Mouse (Mus musculus) limb, embryonic 15.5 days (tissue): ENCODE measurements around the gene Klf7. TPM values are rescaled to one million over a fixed set of nuclear protein-coding genes. Genes with fewer than 3 reads are reported as not detected.

Experiments
- ATAC-seq: fragments of 200-750 bp; cut with Nextera tagmentation; 2 replicates; pipeline ENCODE4 v1.8.0; 2017; ENCODE audit warnings: low read depth, moderate TSS enrichment; ENCODE audit not compliant: insufficient number of reproducible peaks, low FRiP score, low TSS enrichment
- H3K27ac ChIP-seq: fragments of 300-500 bp; sonication (generic); 2 replicates; pipeline ENCODE4 v1.5.1; 2015; ENCODE audit warnings: moderate library complexity, mild to moderate bottlenecking, inconsistent platforms
- H3K27me3 ChIP-seq: fragments of 300-500 bp; sonication (generic); 2 replicates; pipeline ENCODE4 v1.6.1; 2015; ENCODE audit warnings: inconsistent platforms
- H3K36me3 ChIP-seq: fragments of 300-500 bp; sonication (generic); 2 replicates; pipeline ENCODE4 v1.6.1; 2015; ENCODE audit warnings: inconsistent platforms
- H3K4me1 ChIP-seq: fragments of 300-500 bp; sonication (generic); 2 replicates; pipeline ENCODE4 v1.6.1; 2015; ENCODE audit warnings: inconsistent platforms
- H3K4me2 ChIP-seq: fragments of 300-500 bp; sonication (generic); 2 replicates; pipeline ENCODE4 v1.6.1; 2015; ENCODE audit warnings: mild to moderate bottlenecking, inconsistent platforms
- H3K4me3 ChIP-seq: fragments of 300-500 bp; sonication (generic); 2 replicates; pipeline ENCODE4 v1.5.1; 2015; ENCODE audit warnings: mild to moderate bottlenecking, inconsistent platforms
- H3K9ac ChIP-seq: fragments of 300-500 bp; sonication (generic); 2 replicates; pipeline ENCODE4 v1.6.1; 2015; ENCODE audit warnings: inconsistent platforms
- H3K9me3 ChIP-seq: fragments of 300-500 bp; sonication (generic); 2 replicates; pipeline ENCODE4 v1.6.1; 2016; ENCODE audit warnings: inconsistent platforms
- WGBS: fragments of 180-500 bp; shearing (Covaris S2); methylation state at CpG from one replicate; pipeline ENCODE4 v1.1.7; 2015; 5-methylcytosine and 5-hydroxymethylcytosine counted together
- polyA plus RNA-seq: library from polyadenylated mRNA; unstranded; fragments of >200 nt; fragmentation: Nextera tagmentation; extraction: Ambion mirVana; gene quantifications from 2 replicates; pipeline ENCODE4 v1.2.1, GENCODE M21; 2015

Klf7 gene
- polyA plus RNA-seq, 1 experiment from 2014 or later: 22.5 TPM

- WGBS: 77% methylated on average over 2 of the region's 2 CpGs
Measured at GRCm38 (mm10) chr1:64005194-64005593, 116.9 kb downstream of the Klf7 start.

DNA sequence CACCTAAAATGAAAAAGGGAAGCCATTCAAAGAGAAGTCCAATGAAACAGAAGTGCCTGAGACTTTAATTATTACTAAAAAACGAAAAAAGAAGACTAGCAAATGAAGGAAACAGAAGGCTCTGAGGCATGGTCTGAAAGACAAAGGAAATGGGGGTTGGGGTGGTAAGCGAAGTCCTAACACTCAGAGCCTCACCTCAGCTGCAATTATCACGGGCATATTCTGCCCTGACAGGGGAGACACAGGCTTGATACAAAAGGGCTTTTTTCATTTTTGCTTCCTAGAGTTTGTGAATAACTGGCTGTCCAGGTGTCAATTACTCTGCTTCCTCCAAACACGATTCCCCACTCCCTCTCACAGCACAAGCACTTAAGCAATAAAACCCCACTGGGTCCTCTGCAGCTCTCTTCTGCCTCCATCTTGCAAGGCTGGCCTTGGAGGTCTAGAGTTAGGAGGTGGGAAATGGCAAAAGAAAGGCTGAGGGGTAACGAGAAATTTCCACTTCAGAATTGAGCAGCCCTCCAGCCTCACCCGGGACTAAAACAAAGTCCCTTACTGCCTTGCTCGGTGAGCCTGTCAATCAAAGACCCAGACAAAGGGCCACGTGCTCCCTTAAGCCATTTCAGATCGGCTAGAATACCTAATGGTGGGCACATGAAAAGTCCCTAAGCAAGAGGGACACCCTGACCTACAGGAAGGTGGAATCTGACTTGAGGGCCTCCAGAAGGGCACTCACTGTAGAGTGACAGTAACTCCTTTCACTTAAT is 118.4 kb downstream of the Klf7 start:
- H3K27ac ChIP-seq: no peak overlapping the region
- H3K27me3 ChIP-seq: no peaks in the 10 kb centered on the region
- no peak overlapping the region for H3K9ac ChIP-seq
- H3K4me1 ChIP-seq: no peaks in the 10 kb centered on the region
- no peak overlapping the region for H3K4me2 ChIP-seq
- H3K36me3 ChIP-seq: no peaks in the 10 kb centered on the region
- ATAC-seq: no peak
- no peak overlapping the region for H3K4me3 ChIP-seq
- H3K9me3 ChIP-seq: no peaks in the 10 kb centered on the region
- WGBS: 43% methylated on average over 9 of the region's 9 CpGs

More at GRCm38 (mm10) chr1:64005194-64005593, 116.9 kb downstream of the Klf7 start:
- no peak overlapping the region for H3K4me2 ChIP-seq
- H3K27me3 ChIP-seq: no peaks in the 10 kb centered on the region
- no peaks in the 10 kb centered on the region for H3K36me3 ChIP-seq
- H3K9me3 ChIP-seq: no peaks in the 10 kb centered on the region
- ATAC-seq: no peak
- H3K27ac ChIP-seq: no peak overlapping the region
- no peak overlapping the region for H3K4me3 ChIP-seq
- no peaks in the 10 kb centered on the region for H3K4me1 ChIP-seq
- no peak overlapping the region for H3K9ac ChIP-seq

DNA sequence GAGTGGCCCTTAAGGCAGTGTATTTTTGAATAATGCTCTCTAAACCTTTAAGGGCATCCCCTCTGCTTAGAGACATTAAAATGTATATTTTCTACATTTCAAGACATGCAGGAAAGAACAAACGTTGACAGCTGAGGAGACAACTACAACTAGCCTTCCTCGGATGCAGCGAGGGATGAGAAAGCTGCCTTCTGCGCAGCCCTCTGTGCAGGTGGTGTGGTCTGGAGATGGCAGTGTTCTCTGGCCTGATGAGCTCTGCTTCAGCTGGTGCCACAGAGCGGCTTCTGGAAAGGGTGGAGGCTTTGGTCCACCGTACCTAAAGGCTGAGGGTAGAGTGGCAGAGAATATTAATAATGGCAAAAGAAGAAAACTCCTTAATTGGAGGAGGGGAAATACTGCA is 120.0 kb downstream of the Klf7 start:
- WGBS: 89% methylated on average over 6 of the region's 6 CpGs

GRCm38 (mm10) chr1:64000597-64000996 is 121.5 kb downstream of the Klf7 start:
- Histone ChIP-seq H3K9me3 (no peaks in the 10 kb centered on the region), H3K36me3 (no peaks in the 10 kb centered on the region), H3K4me1 (no peaks in the 10 kb centered on the region), H3K27me3 (no peaks in the 10 kb centered on the region), H3K9ac (no peak overlapping the region), H3K4me2 (no peak overlapping the region), H3K4me3 (no peak overlapping the region), H3K27ac (no peak overlapping the region)
- ATAC-seq: no peak
- WGBS: 74% methylated on average over 2 of the region's 2 CpGs

More for the DNA sequence above, 120.0 kb downstream of the Klf7 start:
- ATAC-seq: no peak
- H3K9ac ChIP-seq: no peak overlapping the region
- no peak overlapping the region for H3K4me2 ChIP-seq
- no peak overlapping the region for H3K27ac ChIP-seq
- no peaks in the 10 kb centered on the region for H3K36me3 ChIP-seq
- H3K9me3 ChIP-seq: no peaks in the 10 kb centered on the region
- H3K4me1 ChIP-seq: no peaks in the 10 kb centered on the region
- no peak overlapping the region for H3K4me3 ChIP-seq
- no peaks in the 10 kb centered on the region for H3K27me3 ChIP-seq

GRCm38 (mm10) chr1:63999481-63999880 is 122.6 kb downstream of the Klf7 start:
- 81% methylated on average over 8 of the region's 8 CpGs for WGBS
- H3K36me3 ChIP-seq: no peaks in the 10 kb centered on the region
- H3K27me3 ChIP-seq: no peaks in the 10 kb centered on the region
- H3K4me1 ChIP-seq: peaks cover 2% of the 10 kb centered on the region; the same call in 1 of the 2 replicates
- H3K4me3 ChIP-seq: no peak overlapping the region
- H3K4me2 ChIP-seq: no peak overlapping the region
- H3K9me3 ChIP-seq: no peaks in the 10 kb centered on the region
- no peak for ATAC-seq
- no peak overlapping the region for H3K9ac ChIP-seq
- H3K27ac ChIP-seq: no peak overlapping the region

- H3K4me1 ChIP-seq: peaks cover 5% of the 10 kb centered on the region; the same call in 1 of the 2 replicates
- no peaks in the 10 kb centered on the region for H3K9me3 ChIP-seq
- H3K36me3 ChIP-seq: no peaks in the 10 kb centered on the region
- H3K27ac ChIP-seq: no peak overlapping the region
- no peaks in the 10 kb centered on the region for H3K27me3 ChIP-seq
- WGBS: 86% methylated on average over 4 of the region's 4 CpGs
- no peak overlapping the region for H3K4me3 ChIP-seq
- no peak for ATAC-seq
- no peak overlapping the region for H3K4me2 ChIP-seq
- no peak overlapping the region for H3K9ac ChIP-seq
Measured at GRCm38 (mm10) chr1:63998901-63999300, 123.2 kb downstream of the Klf7 start.

DNA sequence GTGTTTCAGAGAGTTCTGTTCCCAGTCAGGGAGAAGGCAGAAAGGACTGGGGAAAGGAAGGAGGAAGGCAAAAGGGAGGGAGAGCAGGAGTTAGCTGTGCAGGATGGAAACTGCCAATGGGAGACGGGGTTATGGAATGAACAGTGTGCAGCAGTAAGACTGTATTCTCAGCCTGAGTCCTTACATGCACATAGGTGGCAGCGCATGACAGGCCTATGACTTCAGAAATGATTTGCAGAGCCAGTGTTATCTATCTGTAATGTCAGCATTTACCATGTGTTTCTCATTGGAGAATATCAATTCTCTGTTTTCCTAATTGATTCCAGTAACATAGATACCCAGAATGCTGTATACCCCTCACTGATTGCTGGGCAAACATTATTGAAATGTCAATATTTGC is 123.9 kb downstream of the Klf7 start:
- 75% methylated on average over 2 of the region's 2 CpGs for WGBS
- H3K4me2 ChIP-seq: no peak overlapping the region
- H3K27ac ChIP-seq: no peak overlapping the region
- no peaks in the 10 kb centered on the region for H3K27me3 ChIP-seq
- H3K36me3 ChIP-seq: no peaks in the 10 kb centered on the region
- ATAC-seq: no peak
- no peak overlapping the region for H3K9ac ChIP-seq
- no peak overlapping the region for H3K4me3 ChIP-seq
- no peaks in the 10 kb centered on the region for H3K9me3 ChIP-seq
- peaks cover 11% of the 10 kb centered on the region; the same call in 1 of the 2 replicates for H3K4me1 ChIP-seq

DNA sequence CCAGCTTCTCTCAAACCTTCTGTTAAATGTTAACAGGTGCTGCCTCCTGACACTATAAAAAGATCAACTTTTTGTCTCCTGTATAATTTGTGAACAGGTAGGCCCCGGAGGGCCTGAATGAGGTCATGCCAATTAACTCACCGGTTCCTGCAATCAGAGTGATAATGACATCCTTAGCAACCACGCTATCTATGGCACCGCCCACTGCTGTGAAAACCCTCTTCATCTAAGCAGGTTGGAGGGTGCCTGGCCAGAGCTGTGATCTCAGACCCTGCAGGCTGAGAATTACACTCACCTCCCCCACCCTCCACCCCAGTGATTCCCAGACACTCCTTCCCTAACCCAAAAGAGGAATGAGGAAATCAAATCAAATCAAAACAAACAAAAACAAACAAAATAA is 126.3 kb downstream of the Klf7 start:
- Histone ChIP-seq H3K4me3 (no peak overlapping the region), H3K4me2 (no peak overlapping the region), H3K9me3 (no peaks in the 10 kb centered on the region), H3K27me3 (no peaks in the 10 kb centered on the region), H3K36me3 (no peaks in the 10 kb centered on the region), H3K27ac (no peak overlapping the region), H3K9ac (no peak overlapping the region), H3K4me1 (peaks cover 11% of the 10 kb centered on the region; the same call in 1 of the 2 replicates)
- 23% methylated on average over 4 of the region's 4 CpGs for WGBS
- ATAC-seq: no peak

DNA sequence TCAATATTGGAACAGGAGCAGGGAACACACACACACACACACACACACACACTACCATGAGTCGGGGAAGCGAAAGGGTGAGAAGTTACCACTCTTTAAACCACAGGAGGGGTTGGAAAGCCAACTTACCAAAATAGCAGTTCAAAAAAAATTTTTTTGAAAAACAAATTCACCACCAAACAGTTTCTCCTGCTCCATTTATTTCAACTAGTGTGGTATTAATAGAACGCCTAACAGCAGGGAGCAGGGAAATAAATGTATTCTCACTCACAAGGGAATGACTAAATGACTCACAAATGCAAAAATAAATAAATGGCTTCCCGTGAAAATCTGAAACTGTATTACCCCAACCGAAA is 127.0 kb downstream of the Klf7 start:
- 50% methylated on average over 5 of the region's 5 CpGs for WGBS
- no peak overlapping the region for H3K4me2 ChIP-seq
- no peaks in the 10 kb centered on the region for H3K36me3 ChIP-seq
- H3K9me3 ChIP-seq: no peaks in the 10 kb centered on the region
- no peak overlapping the region for H3K9ac ChIP-seq
- no peak overlapping the region for H3K4me3 ChIP-seq
- H3K27ac ChIP-seq: no peak overlapping the region
- no peaks in the 10 kb centered on the region for H3K27me3 ChIP-seq
- H3K4me1 ChIP-seq: peaks cover 11% of the 10 kb centered on the region; the same call in 1 of the 2 replicates
- no peak for ATAC-seq

DNA sequence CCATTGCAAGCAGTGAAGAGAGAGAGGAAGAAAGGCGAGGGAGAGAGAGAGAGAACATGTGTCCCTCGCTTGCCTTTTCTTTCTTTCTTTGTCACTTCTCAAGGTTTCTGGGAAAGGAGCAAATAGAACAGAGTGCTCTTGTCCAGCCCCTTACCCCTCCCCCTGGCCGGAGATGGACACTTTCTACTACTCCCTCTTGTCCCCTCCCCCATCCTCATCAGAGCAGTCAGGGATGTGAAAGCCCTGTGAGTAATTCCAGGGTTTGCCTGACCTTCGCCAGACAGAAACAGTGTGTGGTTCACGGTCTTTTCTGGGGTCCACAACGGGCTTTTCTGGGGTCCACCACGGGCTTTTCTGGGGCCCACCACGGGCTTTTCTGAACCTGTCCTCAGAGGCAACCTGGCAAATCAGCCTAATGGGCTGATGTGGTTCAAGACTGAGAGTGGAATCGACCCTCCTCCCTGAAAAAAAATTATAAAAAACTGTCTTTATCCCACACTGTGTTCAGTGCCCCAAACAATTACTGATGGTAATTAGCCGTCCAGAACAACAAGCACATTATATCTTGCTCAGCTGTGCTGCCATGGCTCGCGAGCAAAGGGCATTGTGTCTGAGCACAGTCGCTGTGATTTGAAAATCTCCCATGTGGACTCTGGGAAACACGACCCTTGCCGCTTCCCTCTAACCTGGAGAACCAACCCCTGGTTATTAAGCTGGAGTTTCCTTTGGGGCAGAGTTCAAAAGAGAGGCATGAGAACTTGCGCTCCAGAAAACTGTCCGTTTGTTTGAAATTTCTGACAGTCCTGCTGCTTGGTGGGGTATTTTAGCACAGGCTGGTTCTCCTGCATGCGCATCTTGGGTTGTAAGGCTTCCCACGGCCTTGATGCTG is 127.6 kb downstream of the Klf7 start:
- WGBS: 39% methylated on average over 19 of the region's 19 CpGs
- Histone ChIP-seq H3K4me2 (no peak overlapping the region), H3K36me3 (no peaks in the 10 kb centered on the region), H3K4me3 (no peak overlapping the region), H3K27me3 (no peaks in the 10 kb centered on the region), H3K9ac (no peak overlapping the region), H3K27ac (no peak overlapping the region), H3K4me1 (peaks cover 11% of the 10 kb centered on the region; the same call in 1 of the 2 replicates), H3K9me3 (no peaks in the 10 kb centered on the region)
- ATAC-seq: no peak

GRCm38 (mm10) chr1:63992506-63992905 is 129.6 kb downstream of the Klf7 start:
- no peaks in the 10 kb centered on the region for H3K9me3 ChIP-seq
- H3K27ac ChIP-seq: no peak overlapping the region
- H3K4me2 ChIP-seq: no peak overlapping the region
- peaks cover 15% of the 10 kb centered on the region; the same call in 1 of the 2 replicates for H3K4me1 ChIP-seq
- H3K4me3 ChIP-seq: no peak overlapping the region
- 70% methylated on average over 5 of the region's 5 CpGs for WGBS
- H3K27me3 ChIP-seq: peaks cover 3% of the 10 kb centered on the region; the same call in 1 of the 2 replicates
- no peak for ATAC-seq
- no peak overlapping the region for H3K9ac ChIP-seq
- H3K36me3 ChIP-seq: no peaks in the 10 kb centered on the region

DNA sequence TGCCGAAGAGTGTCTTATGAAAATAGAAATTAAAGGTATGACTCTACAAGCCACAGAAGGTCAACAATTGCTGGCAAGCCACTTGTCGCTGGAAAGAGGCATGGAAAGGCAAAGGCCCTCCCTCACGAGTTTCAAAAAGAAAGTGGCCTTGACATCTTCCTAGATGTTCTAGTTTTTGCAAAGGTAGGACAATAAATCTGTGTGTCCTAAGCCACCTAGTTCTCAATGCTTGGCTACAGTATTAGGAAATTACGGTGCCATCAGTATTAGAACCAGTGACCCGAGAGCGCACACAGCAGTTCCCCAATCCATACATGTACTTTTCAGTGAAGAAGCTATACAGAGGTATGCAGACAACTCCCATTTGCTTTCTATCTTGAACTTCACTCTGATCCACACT is 131.7 kb downstream of the Klf7 start:
- H3K36me3 ChIP-seq: no peaks in the 10 kb centered on the region
- WGBS: 94% methylated on average over 6 of the region's 6 CpGs
- no peak overlapping the region for H3K4me3 ChIP-seq
- no peaks in the 10 kb centered on the region for H3K9me3 ChIP-seq
- H3K4me1 ChIP-seq: peaks cover 17% of the 10 kb centered on the region; the same call in 1 of the 2 replicates
- no peak overlapping the region for H3K9ac ChIP-seq
- no peak for ATAC-seq
- no peak overlapping the region for H3K4me2 ChIP-seq
- no peak overlapping the region for H3K27ac ChIP-seq
- H3K27me3 ChIP-seq: peaks cover 3% of the 10 kb centered on the region; the same call in 1 of the 2 replicates
